13 mouse cellular contexts compared by ENCODE assay signal in the genomic region with DNA sequence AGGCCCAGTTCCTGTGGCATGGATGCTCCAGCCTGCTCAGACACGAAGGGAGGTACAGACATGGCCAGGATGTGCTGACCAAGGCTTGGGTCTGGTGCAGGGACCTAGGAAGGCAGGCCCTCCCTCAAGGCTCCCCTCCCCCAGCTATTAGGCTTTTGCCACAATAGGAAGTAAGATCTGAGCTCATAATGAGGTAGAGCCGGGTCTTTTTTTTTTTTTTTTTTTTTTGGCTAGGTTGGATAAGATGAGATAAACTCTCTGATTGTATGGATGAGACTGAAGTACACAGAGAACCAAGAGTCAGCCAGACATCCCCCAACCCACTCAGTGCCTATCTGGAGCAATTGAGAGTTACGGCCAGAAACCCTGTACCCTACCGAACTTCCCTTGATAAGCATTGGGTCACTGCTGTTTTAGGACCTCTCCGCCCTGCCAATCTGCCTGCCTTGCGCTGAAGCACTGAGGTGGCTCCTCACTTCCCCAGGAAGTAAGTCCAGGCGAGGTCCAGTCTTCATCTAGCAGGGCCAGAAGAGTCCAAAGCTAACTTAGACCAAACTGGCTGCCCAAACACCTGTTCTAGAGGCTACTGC. TPM values are rescaled to one million over a fixed set of nuclear protein-coding genes. Genes with fewer than 3 reads are reported as not detected.
DNase-seq lines count a peak whose midpoint lies in the region; ATAC-seq and TF ChIP-seq lines count a peak whose summit lies in the region.
"Had no signal": no experiment of that assay in that cellular context is flagged by ENCODE, and none has a peak within 500 bp of the region (broad histone marks: within the 10 kb centered on the region; RNA-seq: fewer than 3 reads in every experiment).

No protein-coding gene starts in this region.

- H3K36me3 ChIP-seq in heart, embryonic 10.5 days, result peaks cover 30% of the 10 kb centered on the region
- no peaks in the 10 kb centered on the region for H3K36me3 ChIP-seq in testis, adult 2 months (ENCODE audit: control insufficient read depth, insufficient read depth, low read length)
- peaks cover 46% of the 10 kb centered on the region for H3K36me3 ChIP-seq in limb, embryonic 10.5 days
- H3K36me3 ChIP-seq in splenic B cell, adult 2 months (ENCODE audit: control insufficient read depth, insufficient read depth, low read length, poor library complexity, severe bottlenecking), result peaks cover 4% of the 10 kb centered on the region
- peaks cover 28% of the 10 kb centered on the region for H3K36me3 ChIP-seq in kidney, embryonic 15.5 days
- H3K36me3 ChIP-seq: hindbrain, embryonic 15.5 days; midbrain, embryonic 12.5 days had no signal

- WGBS in heart, embryonic 10.5 days, result 57% methylated on average over 7 of the region's 7 CpGs
- 86% methylated on average over 7 of the region's 7 CpGs for WGBS in limb, embryonic 10.5 days
- 82% methylated on average over 7 of the region's 7 CpGs for WGBS in kidney, embryonic 15.5 days

- no peak for TF ChIP-seq CTCF in testis, adult 2 months (IDR thresholded peaks at IDR 0.05; ENCODE audit: control insufficient read depth, insufficient read depth, insufficient replicate concordance, low read depth, low read length)

- H3K4me2 ChIP-seq in kidney, embryonic 15.5 days, result no peak overlapping the region
- H3K4me2 ChIP-seq: embryonic facial prominence, embryonic 13.5 days; hindbrain, embryonic 15.5 days; midbrain, embryonic 12.5 days; neural tube, embryonic 15.5 days had no signal

- peak; percentile 21; the same call in 1 of the 2 replicates for TF ChIP-seq POLR2A in testis, adult 2 months (IDR thresholded peaks at IDR 0.05; ENCODE audit: control insufficient read depth, low read depth, low read length)

- peak overlapping the region; percentile 19; the same call in 1 of the 2 replicates for H3K4me3 ChIP-seq in heart, embryonic 10.5 days
- H3K4me3 ChIP-seq in testis, adult 2 months (ENCODE audit: control insufficient read depth, low read depth, low read length), result peak overlapping the region; percentile 81
- H3K4me3 ChIP-seq in limb, embryonic 10.5 days, result no peak overlapping the region
- no peak overlapping the region for H3K4me3 ChIP-seq in kidney, embryonic 15.5 days (replicated peaks)
- H3K4me3 ChIP-seq: embryonic facial prominence, embryonic 13.5 days; hindbrain, embryonic 15.5 days; midbrain, embryonic 12.5 days; neural tube, embryonic 15.5 days had no signal

- peaks cover 56% of the 10 kb centered on the region for H3K4me1 ChIP-seq in heart, embryonic 10.5 days
- peaks cover 17% of the 10 kb centered on the region for H3K4me1 ChIP-seq in testis, adult 2 months (ENCODE audit: control insufficient read depth, insufficient read depth, low read length)
- H3K4me1 ChIP-seq in limb, embryonic 10.5 days, result peaks cover 15% of the 10 kb centered on the region; the same call in 1 of the 2 replicates
- peaks cover 13% of the 10 kb centered on the region; the same call in 1 of the 2 replicates for H3K4me1 ChIP-seq in kidney, embryonic 15.5 days
- H3K4me1 ChIP-seq: hindbrain, embryonic 15.5 days; midbrain, embryonic 12.5 days; neural tube, embryonic 15.5 days had no signal

- no peaks in the 10 kb centered on the region for H3K27me3 ChIP-seq in heart, embryonic 10.5 days (ENCODE audit: insufficient read depth, poor library complexity, severe bottlenecking)
- H3K27me3 ChIP-seq in testis, adult 2 months (ENCODE audit: control insufficient read depth, insufficient read depth, low read length), result no peaks in the 10 kb centered on the region
- H3K27me3 ChIP-seq in limb, embryonic 10.5 days (ENCODE audit: low read depth, poor library complexity, severe bottlenecking), result no peaks in the 10 kb centered on the region
- H3K27me3 ChIP-seq in splenic B cell, adult 2 months (ENCODE audit: control insufficient read depth, insufficient read depth, low read length, poor library complexity, severe bottlenecking), result no peaks in the 10 kb centered on the region
- no peaks in the 10 kb centered on the region for H3K27me3 ChIP-seq in kidney, embryonic 15.5 days
- H3K27me3 ChIP-seq: embryonic facial prominence, embryonic 13.5 days; hindbrain, embryonic 15.5 days; midbrain, embryonic 12.5 days; neural tube, embryonic 15.5 days had no signal

- no peaks in the 10 kb centered on the region for H3K9me3 ChIP-seq in heart, embryonic 10.5 days
- H3K9me3 ChIP-seq in limb, embryonic 10.5 days (replicated peaks), result no peaks in the 10 kb centered on the region
- no peaks in the 10 kb centered on the region for H3K9me3 ChIP-seq in kidney, embryonic 15.5 days (replicated peaks)
- H3K9me3 ChIP-seq: embryonic facial prominence, embryonic 13.5 days; hindbrain, embryonic 15.5 days; midbrain, embryonic 12.5 days; neural tube, embryonic 15.5 days had no signal

- no peak for ATAC-seq in kidney, embryonic 15.5 days (replicated peaks; ENCODE audit: low FRiP score)

- no peak overlapping the region for H3K9ac ChIP-seq in kidney, embryonic 15.5 days
- H3K9ac ChIP-seq: hindbrain, embryonic 15.5 days; midbrain, embryonic 12.5 days; neural tube, embryonic 15.5 days had no signal

- DNase-seq in heart, embryonic 10.5 days (ENCODE audit: low spot score), result no peak
- no peak for DNase-seq in heart, postnatal 36 days
- no peak for DNase-seq in testis, postnatal 14 days (ENCODE audit: low spot score)
- DNase-seq in limb, embryonic 10.5 days (ENCODE audit: low spot score), result no peak
- peak; percentile 9 for DNase-seq in splenic B cell, adult 2 months (ENCODE audit: low read depth, low spot score)
- no peak for DNase-seq in Muller cell, postnatal 12 days (ENCODE audit: inconsistent ontology term)
- DNase-seq: gastrocnemius, postnatal 10 days had no signal

- peak overlapping the region; percentile 65; the same call in 1 of the 2 replicates for H3K27ac ChIP-seq in heart, embryonic 10.5 days
- H3K27ac ChIP-seq in testis, adult 2 months (ENCODE audit: control insufficient read depth, insufficient read depth, low read depth, low read length), result peak overlapping the region; percentile 40; the same call in 1 of the 2 replicates
- 0 out of 2 replicates have a peak overlapping the region, but pooled peaks have one; percentile 47 for H3K27ac ChIP-seq in limb, embryonic 10.5 days
- H3K27ac ChIP-seq in kidney, embryonic 15.5 days, result no peak overlapping the region
- H3K27ac ChIP-seq: embryonic facial prominence, embryonic 13.5 days; hindbrain, embryonic 15.5 days; midbrain, embryonic 12.5 days; neural tube, embryonic 15.5 days had no signal

- intact Hi-C loops in heart, postnatal 36 days (cut with DNase I), result no loop called here

RNA-seq across cellular contexts. Expression of gene Rps6ka1, which starts 15.3 kb away (rescaled TPM):
- polyA plus RNA-seq in heart, embryonic 10.5 days (2016; fragmentation: Nextera tagmentation; extraction: Ambion mirVana), result 31.1 and 39.9 TPM in 2 replicates
- 1 to 10 TPM; 5.1 to 6.4 TPM for total RNA-seq in heart, postnatal 36 days (2021)
- 54.8 and 57.2 TPM in 2 replicates for polyA plus RNA-seq in testis, adult 2 months (2012; rRNA removed)
- 52.1 and 53.3 TPM in 2 replicates for polyA plus RNA-seq in limb, embryonic 10.5 days (2016; fragmentation: Nextera tagmentation; extraction: Ambion mirVana)
- 44.5 and 47.5 TPM in 2 replicates for polyA plus RNA-seq in kidney, embryonic 15.5 days (2015; fragmentation: Nextera tagmentation; extraction: Ambion mirVana)

Comparison
In these comparisons a context has a peak if more than half of its experiments do, and no peak if none do; other contexts are left out.
1. H3K4me3 ChIP-seq: peak in heart, embryonic 10.5 days (single experiment) and testis, adult 2 months (single experiment); none in limb, embryonic 10.5 days (single experiment) and kidney, embryonic 15.5 days (single experiment).